Mouse (Mus musculus) liver, adult (tissue): ENCODE measurements at regions not wholly inside any gene's neighbourhood (a gene's known extent, or its start where the extent isn't known, plus 50 kb on each side); places are given as distances from the start of the nearest gene placed in this dataset.

ENCODE experiments used
- GATA4 ChIP-seq: IDR thresholded peaks from 2 replicates; pipeline ENCODE4 v1.6.1; 2014; ENCODE audit warnings: mild to moderate bottlenecking, low read length; ENCODE audit not compliant: insufficient replicate concordance

DNA sequence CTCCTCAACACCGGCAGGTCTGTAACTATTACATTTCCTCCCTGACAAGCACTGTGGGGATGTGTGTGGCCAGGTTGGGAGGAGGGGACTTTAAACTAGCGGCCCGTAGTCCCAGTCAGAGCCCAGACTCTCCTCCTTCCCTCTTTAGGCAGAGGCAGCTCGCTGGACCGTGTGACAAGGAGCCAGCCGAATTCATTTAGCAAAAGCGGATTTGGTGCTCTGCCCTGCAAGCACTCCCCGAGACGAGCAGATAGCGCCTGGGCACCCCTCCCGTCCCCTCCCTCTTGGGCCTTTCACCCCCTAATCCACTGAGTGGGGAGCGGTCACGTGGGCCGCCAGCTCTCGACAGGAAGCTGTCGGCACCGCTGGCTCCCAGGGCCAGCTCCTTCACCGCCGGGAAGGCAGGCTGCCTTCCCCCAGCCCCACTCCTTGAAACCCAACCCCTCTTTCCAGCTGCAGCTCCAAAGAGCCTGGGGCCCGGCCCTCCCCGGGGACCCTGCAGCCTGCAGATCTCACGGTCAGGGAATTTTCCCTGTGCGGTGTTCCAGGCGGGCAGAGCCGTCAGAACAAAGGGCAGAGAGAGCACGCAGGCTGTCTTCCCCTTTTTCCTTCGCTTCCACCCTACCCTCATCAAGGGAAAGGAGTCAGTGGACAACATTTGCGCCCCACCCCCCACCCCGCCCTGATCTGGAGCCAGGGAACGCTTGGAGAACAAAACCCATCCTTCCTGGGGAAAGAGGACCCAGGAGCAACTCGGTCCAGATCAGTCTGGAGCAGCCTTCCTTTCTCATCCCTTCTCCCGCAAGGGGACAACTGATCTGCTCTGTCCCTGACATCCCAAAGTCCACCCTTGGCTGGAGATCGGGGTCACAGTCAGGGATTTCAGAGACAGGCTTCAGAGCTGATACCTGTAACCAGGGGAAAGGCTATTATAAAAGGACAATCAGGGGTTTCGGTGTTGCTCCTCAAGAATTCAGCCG lies 106.4 kb downstream of the Ephb3 start:
- TF ChIP-seq GATA4 = peak; percentile 16; the same call in 1 of the 2 replicates

DNA sequence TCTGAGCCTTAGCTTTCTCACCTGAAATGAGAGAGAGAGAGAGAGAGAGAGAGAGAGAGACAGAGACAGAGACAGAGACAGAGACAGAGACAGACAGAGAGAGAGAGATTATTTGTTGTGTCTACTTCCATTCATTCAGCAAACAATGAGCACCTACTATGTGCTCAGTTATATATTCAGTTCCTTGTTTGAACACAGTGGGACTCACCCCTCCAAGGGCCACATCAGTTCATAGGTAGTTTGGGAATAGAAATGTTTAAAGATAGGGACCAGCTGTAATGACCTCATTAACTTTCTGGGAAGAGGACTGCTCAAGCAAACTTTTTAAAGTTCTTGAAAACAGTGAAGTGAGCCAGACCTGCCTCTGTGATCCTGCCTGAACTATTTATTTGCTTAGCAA lies 107.2 kb downstream of the Ephb3 start:
- no peak for TF ChIP-seq GATA4

DNA sequence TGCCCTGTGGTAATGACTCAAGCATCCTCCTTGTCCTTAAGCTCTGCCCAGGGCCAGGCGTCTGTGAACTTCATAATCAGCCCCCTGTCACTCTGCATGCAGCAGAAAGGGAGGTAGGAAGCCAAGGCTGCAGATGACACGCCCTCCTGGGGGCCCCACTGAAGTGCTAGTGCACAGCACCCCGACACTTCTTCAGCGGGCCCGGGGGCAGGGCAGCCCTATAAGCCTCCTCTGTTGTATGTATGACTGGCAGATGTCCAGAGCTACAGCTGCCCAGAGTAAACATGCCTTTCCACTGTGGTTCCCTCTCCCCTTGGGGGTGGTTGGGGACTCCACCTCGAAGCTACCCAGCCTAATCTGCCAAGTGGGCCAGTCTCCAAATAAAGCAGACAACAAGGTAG lies 107.2 kb upstream of the Vps8 start:
- TF ChIP-seq GATA4 = no peak

DNA sequence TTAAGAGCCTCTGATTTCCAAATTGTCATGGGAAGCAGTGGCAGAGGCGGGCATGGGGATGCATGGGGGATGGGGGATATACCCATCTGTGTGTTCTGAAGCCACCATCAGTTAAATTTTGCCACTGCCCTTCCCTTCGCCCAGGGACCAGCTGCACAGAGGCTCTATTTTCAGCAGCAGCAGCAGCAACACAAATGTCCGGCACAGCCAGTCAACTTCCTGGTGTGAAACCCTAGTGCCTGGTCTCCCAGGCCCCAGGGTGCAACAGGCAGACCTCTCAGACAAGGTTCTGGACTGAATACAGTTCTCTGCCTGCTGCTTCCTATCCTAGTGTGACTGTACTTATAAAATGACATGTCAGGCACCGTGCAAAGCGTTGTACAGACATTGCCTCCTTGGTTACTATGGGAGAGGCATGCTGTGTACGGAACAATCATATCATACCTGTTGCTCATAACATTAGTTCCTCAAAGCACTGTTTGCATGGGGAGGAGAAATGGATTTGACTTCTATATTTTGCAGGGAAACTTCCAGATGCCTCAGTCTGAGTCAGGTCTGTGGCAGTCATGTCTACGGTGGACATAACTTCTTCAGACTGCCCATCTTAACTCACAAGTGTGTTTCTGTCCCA lies 104.8 kb upstream of the Vps8 start:
- TF ChIP-seq GATA4 = no peak

DNA sequence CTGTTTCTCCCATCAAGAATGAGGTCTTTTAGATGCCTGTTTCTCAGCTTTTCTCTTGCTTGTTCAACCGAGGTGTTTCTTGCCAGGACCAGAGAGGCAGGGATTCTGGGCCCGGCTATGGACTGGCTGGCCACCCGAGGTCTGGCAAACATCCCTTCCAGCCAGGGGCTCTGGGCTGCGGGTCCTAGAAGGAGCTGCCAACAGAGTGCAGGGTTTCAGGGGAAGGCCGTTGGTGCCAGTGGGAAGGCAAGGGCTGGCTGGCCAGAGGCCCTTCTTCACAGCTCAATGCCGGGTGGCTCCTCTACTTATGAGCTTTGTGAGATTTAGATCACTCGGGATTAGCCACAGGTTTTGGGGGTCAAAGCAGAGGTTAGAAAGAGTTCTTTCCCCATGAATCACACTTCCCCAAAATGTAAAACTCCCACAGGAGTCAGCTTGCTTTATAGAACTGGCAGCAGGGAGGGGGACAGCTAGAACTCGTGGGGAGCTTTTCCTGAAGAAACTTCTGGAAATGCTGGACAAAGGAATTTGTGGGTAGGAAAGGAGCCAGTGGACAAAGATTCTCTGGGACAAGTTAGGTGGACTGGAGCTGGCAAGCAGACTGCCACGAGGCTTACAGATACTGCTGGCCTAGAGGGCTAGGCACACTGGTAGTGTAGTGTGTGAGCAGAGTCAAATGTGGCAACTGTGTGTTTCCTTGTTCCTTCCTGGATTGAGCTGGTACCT lies 104.1 kb upstream of the Vps8 start:
- no peak for TF ChIP-seq GATA4

DNA sequence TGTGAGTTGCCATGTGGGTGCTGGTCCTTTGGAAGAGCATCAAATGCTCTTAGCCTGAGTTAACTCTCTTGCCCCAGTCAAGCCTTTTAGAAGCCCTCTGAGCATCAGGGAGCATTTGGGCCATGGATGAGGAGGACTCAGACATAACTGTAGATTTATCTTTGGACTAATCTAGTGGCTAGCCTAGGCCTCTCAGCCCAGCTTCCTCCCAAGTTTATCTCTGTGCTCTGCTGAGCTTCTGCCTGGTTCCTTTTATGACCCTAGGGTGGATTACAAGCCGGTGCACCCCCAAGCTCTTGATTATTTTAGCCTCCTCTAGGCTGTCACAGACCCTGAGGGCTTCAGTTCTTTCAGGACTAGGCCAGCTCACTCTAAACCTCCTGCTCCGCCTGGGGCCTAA lies 102.6 kb upstream of the Vps8 start:
- no peak for TF ChIP-seq GATA4

DNA sequence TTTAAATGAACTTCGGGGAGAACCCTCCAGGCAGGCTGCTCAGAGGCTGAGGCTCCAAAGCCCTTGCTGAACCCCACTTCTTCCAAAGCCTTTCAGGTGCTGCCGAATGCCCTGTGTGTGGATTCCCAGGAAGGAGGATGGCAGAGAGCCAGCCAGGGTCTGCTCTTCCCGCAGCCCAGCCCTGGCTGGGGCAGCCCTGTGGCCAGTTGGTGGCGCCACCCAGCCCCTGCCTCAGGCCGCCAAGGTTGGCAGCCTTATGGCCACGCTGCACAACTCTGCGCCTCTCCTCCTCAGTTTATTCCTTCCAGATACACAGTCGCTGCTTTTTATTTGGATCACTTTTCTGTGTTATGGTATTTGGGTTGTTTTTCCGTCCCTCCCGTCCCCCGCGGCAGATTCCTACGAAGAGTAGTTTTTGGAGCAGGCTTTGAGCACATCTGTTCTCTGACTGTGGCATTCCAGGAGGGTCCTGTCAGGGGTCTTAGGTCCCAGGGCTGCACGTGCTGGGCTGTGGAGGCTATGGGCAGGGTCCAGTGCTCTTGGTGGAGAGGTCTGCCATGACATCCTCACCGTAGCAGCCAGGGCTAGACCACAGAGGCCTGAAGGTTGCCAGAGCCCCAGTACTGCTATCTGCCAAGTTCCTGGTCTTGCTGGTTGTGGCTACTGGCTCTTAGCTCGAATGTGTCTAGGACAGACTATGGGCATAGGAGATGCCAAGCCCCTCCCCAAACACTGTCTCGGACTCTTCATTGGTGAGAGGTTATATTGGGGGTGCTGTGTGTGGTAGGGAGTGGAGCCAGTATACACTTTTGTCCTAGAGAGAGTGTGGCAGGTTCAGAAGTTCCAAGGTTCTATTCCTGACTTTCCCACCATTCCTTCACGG lies 101.5 kb upstream of the Vps8 start:
- no peak for TF ChIP-seq GATA4

DNA sequence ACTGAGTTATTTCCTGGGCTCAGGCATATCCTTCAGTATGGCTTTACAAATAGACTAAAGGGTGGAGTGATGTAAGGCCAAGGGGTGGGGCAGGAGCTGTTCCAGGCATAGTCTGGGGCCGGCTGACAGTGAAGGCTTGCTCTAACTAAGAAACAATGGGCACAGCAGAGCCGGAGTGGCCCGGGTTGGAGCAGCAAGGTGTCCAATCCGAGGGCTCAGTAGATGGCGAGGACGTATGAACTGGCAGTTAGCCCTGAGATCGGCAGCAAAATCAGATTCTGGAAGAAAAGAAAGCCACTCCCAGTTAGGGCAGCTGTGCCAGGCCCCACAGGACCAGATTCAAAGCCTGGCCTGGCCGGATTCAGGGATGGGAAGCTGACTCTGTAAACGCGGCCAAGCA lies 100.5 kb upstream of the Vps8 start:
- TF ChIP-seq GATA4 = no peak

DNA sequence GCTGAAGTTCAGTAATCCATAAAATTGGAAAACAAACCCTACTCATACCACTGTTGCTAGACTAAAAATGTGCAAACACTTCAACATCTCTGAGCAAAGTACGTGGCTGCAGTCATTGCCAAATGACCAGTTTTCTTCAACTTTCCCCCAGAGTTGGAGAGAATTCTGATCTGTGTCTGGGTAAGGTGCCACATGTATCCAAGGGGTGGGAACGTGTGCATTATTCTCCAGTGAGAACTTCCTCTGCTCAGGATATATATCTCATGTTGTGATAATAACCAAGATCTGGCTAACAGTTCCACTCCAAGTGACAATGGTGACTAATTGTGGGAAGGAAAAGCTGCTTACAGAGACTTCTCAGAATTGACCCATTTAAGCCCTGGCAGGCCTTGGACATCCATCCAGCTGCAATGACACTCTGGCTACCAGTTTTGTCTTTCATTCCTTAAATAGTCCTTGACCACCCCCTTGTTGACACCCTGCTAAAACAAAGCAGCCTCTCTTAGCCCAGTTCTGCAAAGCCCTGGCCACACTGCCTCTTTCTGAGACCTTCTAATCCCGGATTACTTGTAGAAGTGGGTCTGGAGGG lies 99.4 kb upstream of the Vps8 start:
- TF ChIP-seq GATA4 = no peak

DNA sequence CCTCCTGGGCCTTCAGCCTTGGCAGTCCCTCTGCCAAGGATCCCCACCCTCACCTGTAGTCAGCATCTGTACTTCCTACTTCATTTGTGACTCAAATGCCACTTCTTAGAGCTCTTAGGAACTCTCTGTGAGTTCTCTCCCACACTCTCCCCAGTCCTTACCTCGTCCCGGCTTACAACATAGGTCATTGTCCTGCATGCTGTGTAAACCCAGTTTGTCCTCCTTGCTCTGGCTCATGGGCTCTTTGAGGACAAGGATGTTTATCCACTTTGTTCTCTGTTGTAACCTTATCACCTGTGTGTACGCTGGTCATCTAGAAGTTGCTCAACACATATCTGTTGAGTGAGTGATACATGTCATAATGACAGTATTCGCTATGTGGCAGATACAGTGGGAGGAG lies 94.9 kb upstream of the Vps8 start:
- TF ChIP-seq GATA4 = no peak

DNA sequence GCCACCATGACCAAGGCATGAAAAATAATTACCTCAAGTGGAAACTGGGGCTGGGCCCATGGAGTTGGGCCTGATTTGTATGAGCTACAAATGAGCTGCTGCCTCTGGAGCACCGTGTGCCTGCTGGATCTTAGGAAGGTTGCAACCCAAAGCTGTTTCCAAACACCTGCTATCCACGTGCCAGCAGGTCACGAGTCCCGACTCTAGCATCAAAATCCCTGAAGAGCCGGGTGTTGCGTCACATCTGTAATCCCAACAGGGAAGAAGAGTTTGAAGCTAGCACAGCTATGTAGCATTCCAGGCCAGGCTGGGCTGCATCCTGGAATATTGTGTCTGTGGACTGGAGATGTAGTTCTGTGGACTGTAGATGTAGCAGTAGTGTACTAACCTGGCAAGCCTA lies 93.7 kb upstream of the Vps8 start:
- TF ChIP-seq GATA4 = no peak

DNA sequence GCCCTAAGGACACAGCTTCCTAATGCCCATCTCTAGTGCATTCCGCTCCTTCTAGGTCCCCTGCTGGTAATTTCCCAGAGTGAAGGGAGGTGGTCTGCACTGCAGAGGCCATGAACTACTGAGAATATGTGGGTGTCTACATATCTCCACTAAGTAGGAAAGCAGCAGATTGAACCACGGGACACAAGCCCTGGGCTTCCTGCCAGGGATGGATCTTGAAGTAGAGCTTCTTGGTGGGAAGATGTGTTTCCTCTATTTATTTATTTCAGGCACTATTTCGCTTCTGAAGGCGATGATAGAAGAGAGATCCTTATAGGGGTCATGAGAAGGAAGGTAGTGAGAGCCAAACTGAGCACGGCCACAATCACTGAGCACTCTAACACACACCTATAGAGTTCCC lies 91.7 kb upstream of the Vps8 start:
- TF ChIP-seq GATA4 = no peak

DNA sequence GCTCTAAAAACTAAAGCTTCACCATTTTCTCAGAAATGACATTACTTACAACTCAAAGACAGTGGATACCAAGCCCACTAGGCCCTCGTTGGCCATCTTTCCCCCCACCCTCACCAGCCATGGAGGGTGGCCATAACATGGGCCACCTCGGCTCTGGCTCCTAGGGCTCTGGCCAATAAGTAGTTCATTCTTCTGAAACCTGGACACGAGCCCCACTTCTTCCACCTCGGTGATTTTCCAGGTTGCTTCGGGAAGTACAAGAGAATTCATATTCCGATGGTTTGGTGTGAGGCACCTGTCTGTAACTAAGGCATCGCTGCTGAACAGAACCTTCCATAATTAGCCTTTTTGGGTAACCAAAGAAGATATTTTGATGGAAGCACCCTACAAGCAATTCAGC lies 90.5 kb upstream of the Vps8 start:
- no peak for TF ChIP-seq GATA4

DNA sequence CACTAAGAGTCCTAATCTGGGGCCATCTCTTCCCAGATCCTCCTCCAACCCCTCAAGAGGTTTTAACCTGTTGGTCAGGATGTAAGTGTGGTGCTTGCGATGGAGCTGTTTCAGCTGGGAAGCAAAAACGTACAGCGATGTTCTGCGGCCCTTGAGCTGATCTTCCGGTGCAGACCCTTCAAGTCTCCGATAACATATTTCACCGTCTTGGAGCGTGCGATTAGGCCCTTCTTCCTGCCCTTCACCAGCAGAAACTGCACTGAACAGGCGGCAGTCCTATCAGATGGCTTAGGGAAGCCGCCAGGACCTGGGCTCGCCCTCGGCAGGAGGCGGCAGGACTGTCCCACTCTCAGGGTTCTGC lies 90.1 kb upstream of the Vps8 start:
- TF ChIP-seq GATA4 = 0 out of 2 replicates have a peak, but pooled peaks have one; percentile 64

DNA sequence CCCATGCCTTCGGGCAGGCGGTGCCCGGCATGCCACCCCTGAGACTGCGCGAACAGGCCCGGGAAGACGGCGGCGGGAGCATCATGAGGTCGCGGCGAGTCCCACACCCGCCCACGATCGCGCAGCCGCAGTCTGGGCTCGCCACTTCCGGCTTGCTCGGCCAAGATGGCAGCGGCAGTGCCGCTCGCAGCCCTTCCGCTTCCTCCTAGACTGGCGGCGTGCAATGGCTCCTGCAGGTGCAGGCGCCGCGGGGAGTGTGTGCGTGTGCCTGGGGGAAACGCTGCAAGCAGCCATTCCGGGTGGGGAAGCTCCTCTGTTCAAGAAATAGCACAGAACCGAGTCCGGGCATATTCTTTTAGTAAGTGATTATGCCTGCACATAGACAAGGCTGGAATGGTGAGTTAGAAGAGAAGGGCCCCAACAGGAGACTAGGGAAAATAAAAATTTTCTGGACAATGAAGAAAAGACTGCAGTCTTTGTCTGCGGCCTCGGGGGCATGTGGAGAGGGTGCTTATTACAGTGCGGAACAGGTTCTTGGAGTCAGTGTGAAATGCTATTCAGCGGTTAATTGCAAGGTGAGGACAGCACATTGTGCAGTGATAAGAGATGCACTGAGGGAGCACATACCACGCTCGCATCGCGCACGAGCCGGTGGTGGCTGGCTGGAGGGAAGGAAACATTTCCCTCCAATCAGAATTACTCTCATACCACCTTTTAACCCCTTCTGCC lies 89.5 kb upstream of the Vps8 start:
- TF ChIP-seq GATA4 = 0 out of 2 replicates have a peak, but pooled peaks have one; percentile 10
